Mouse (Mus musculus) CH12.LX (cell line): Measurements from ENCODE around the gene Ttc39b. TPM values are rescaled to one million over a fixed set of nuclear protein-coding genes. Genes with fewer than 3 reads are reported as not detected.

Source experiments
- DNase-seq: peaks from one replicate; pipeline ENCODE4 v3.0.0-alpha.2; 2013; ENCODE audit errors: extremely low read depth
- H3K27ac ChIP-seq: 2 replicates; pipeline ENCODE4 v1.5.1; 2012; ENCODE audit warnings: low read depth, mild to moderate bottlenecking, control low read depth, moderate library complexity; ENCODE audit not compliant: insufficient read depth
- H3K27me3 ChIP-seq: replicated peaks from 2 replicates; pipeline ENCODE3; 2012; ENCODE audit warnings: inconsistent platforms
- H3K36me3 ChIP-seq, 2 experiments: replicated peaks in 1 of 2; 2 replicates each; pipeline versions ENCODE3 to v1.6.1; 2012; ENCODE audit warnings: inconsistent platforms in 1 of 2, low read length in 1 of 2, mild to moderate bottlenecking in 1 of 2, mixed read lengths in 1 of 2, moderate library complexity in 1 of 2; ENCODE audit not compliant: control insufficient read depth in 1 of 2, insufficient read depth in 1 of 2
- H3K4me1 ChIP-seq, 2 experiments: 2 replicates each; pipeline ENCODE4 v1.6.1; 2012; ENCODE audit warnings: inconsistent platforms in 1 of 2, moderate library complexity in 1 of 2; ENCODE audit not compliant: insufficient read depth in 2 of 2, control insufficient read depth in 1 of 2
- H3K4me2 ChIP-seq: 2 replicates; pipeline ENCODE4 v1.6.1; 2012; ENCODE audit warnings: low read depth, mild to moderate bottlenecking, control low read depth; ENCODE audit not compliant: poor library complexity, insufficient read depth, severe bottlenecking
- H3K4me3 ChIP-seq, 3 experiments: fragments of 150-350 bp in 1 of 3; sonication (generic) in 1 of 3; replicated peaks in 1 of 3; 2 replicates each; pipeline versions ENCODE3 to v1.5.1; 2011 to 2012; ENCODE audit warnings: low read depth in 2 of 3, low read length in 2 of 3, mild to moderate bottlenecking in 2 of 3, moderate library complexity in 2 of 3, control low read depth in 1 of 3, improper control_type of control experiment in 1 of 3, inconsistent platforms in 1 of 3, mixed read lengths in 1 of 3; ENCODE audit not compliant: poor library complexity in 1 of 3
- H3K79me2 ChIP-seq: replicated peaks from 2 replicates; pipeline ENCODE4 v1.6.1; 2012; ENCODE audit warnings: mild to moderate bottlenecking, moderate library complexity; ENCODE audit not compliant: control insufficient read depth, poor library complexity, insufficient read depth, severe bottlenecking; ENCODE audit errors: extremely low read depth
- H3K9ac ChIP-seq: 2 replicates; pipeline ENCODE4 v1.6.1; 2012; ENCODE audit warnings: low read depth, mild to moderate bottlenecking, control low read depth, moderate library complexity; ENCODE audit not compliant: insufficient read depth
- H3K9me3 ChIP-seq: replicated peaks from 2 replicates; pipeline ENCODE3; 2012; ENCODE audit warnings: low read length, inconsistent platforms, mixed read lengths
- CHD1 ChIP-seq: IDR thresholded peaks from 2 replicates; pipeline ENCODE4 v1.6.1; 2012; ENCODE audit warnings: low read depth, low read length, improper control_type of control experiment, inconsistent platforms
- CHD2 ChIP-seq: IDR thresholded peaks from 2 replicates; pipeline ENCODE4 v1.6.1; 2011; ENCODE audit warnings: low read length, improper control_type of control experiment
- CTCF ChIP-seq, 2 experiments: IDR thresholded peaks in 1 of 2; conservative IDR thresholded peaks in 1 of 2; 2 replicates each; pipeline ENCODE4 v1.5.1; 2011 to 2012; ENCODE audit warnings: low read depth in 2 of 2, low read length in 2 of 2, improper control_type of control experiment in 1 of 2, inconsistent platforms in 1 of 2, mild to moderate bottlenecking in 1 of 2, moderate library complexity in 1 of 2
- ELF1 ChIP-seq: IDR thresholded peaks from 2 replicates; pipeline ENCODE4 v1.6.1; 2014; ENCODE audit warnings: low read depth, mild to moderate bottlenecking, inconsistent platforms, low read length, improper control_type of control experiment
- EP300 ChIP-seq: IDR thresholded peaks from 2 replicates; pipeline ENCODE4 v1.6.1; 2011; ENCODE audit warnings: low read length, improper control_type of control experiment
- HCFC1 ChIP-seq: IDR thresholded peaks from 2 replicates; pipeline ENCODE4 v1.6.1; 2012; ENCODE audit warnings: low read depth, mild to moderate bottlenecking, inconsistent platforms, low read length, improper control_type of control experiment
- JUN ChIP-seq: IDR thresholded peaks from 2 replicates; pipeline ENCODE4 v1.6.1; 2011; ENCODE audit warnings: low read depth, mild to moderate bottlenecking, low read length, improper control_type of control experiment, moderate library complexity; ENCODE audit not compliant: insufficient read depth
- JUND ChIP-seq: conservative IDR thresholded peaks from 2 replicates; pipeline ENCODE4 v1.6.1; 2011; ENCODE audit warnings: low read depth, low read length, improper control_type of control experiment
- KAT2A ChIP-seq: IDR thresholded peaks from 2 replicates; pipeline ENCODE4 v1.6.1; 2012; ENCODE audit warnings: low read length, improper control_type of control experiment, inconsistent platforms; ENCODE audit not compliant: insufficient replicate concordance
- MAX ChIP-seq: IDR thresholded peaks from 2 replicates; pipeline ENCODE4 v1.6.1; 2011; ENCODE audit warnings: low read length, improper control_type of control experiment
- MAZ ChIP-seq: IDR thresholded peaks from 2 replicates; pipeline ENCODE4 v1.6.1; 2012; ENCODE audit warnings: low read depth, mild to moderate bottlenecking, inconsistent platforms, low read length, improper control_type of control experiment, moderate library complexity
- MEF2A ChIP-seq: IDR thresholded peaks from 2 replicates; pipeline ENCODE4 v1.6.1; 2014; ENCODE audit warnings: low read depth, mild to moderate bottlenecking, inconsistent platforms, low read length, improper control_type of control experiment, borderline replicate concordance
- MXI1 ChIP-seq: IDR thresholded peaks from 2 replicates; pipeline ENCODE4 v1.6.1; 2011; ENCODE audit warnings: mild to moderate bottlenecking, low read depth, low read length, improper control_type of control experiment
- MYC ChIP-seq: IDR thresholded peaks from 2 replicates; pipeline ENCODE4 v1.6.1; 2011; ENCODE audit warnings: low read depth, mild to moderate bottlenecking, improper control_type of control experiment, low read length
- PAX5 ChIP-seq: IDR thresholded peaks from 2 replicates; pipeline ENCODE4 v1.6.1; 2012; ENCODE audit warnings: low read length, inconsistent platforms, mixed read lengths
- POLR2A ChIP-seq: IDR thresholded peaks from 2 replicates; pipeline ENCODE4 v1.6.1; 2011; ENCODE audit warnings: low read depth, mild to moderate bottlenecking, improper control_type of control experiment, low read length
- RAD21 ChIP-seq: IDR thresholded peaks from 2 replicates; pipeline ENCODE4 v1.6.1; 2011; ENCODE audit warnings: low read depth, mild to moderate bottlenecking, low read length, improper control_type of control experiment, moderate library complexity
- RCOR1 ChIP-seq: conservative IDR thresholded peaks from 2 replicates; pipeline ENCODE4 v1.6.1; 2012; ENCODE audit warnings: low read depth, mild to moderate bottlenecking, inconsistent platforms, low read length, improper control_type of control experiment
- SIN3A ChIP-seq: IDR thresholded peaks from 2 replicates; pipeline ENCODE4 v1.6.1; 2012; ENCODE audit warnings: low read length, improper control_type of control experiment, inconsistent platforms
- SMC3 ChIP-seq: IDR thresholded peaks from 2 replicates; pipeline ENCODE4 v1.6.1; 2011; ENCODE audit warnings: low read depth, low read length, improper control_type of control experiment
- UBTF ChIP-seq: IDR thresholded peaks from 2 replicates; pipeline ENCODE4 v1.6.1; 2012; ENCODE audit warnings: low read depth, mild to moderate bottlenecking, inconsistent platforms, low read length, improper control_type of control experiment, moderate library complexity
- USF1 ChIP-seq: IDR thresholded peaks from 2 replicates; pipeline ENCODE4 v1.6.1; 2014; ENCODE audit warnings: low read depth, mild to moderate bottlenecking, inconsistent platforms, low read length, improper control_type of control experiment
- USF2 ChIP-seq: conservative IDR thresholded peaks from 2 replicates; pipeline ENCODE4 v1.6.1; 2011; ENCODE audit warnings: low read depth, low read length, improper control_type of control experiment
- ZKSCAN1 ChIP-seq: IDR thresholded peaks from 2 replicates; pipeline ENCODE4 v1.6.1; 2012; ENCODE audit warnings: low read depth, inconsistent platforms, low read length, improper control_type of control experiment, borderline replicate concordance
- ZMIZ1 ChIP-seq: IDR thresholded peaks from 2 replicates; pipeline ENCODE4 v1.6.1; 2012; ENCODE audit warnings: low read depth, mild to moderate bottlenecking, inconsistent platforms, low read length, improper control_type of control experiment
- ZNF384 ChIP-seq: IDR thresholded peaks from 2 replicates; pipeline ENCODE4 v1.6.1; 2012; ENCODE audit warnings: low read depth, low read length, improper control_type of control experiment, inconsistent platforms
- dilution Hi-C: fragments of 300-500 bp; cut with MboI; formaldehyde crosslinking; loops from 2 replicates; pipeline ENCODE4 v1.14.3; 2020; ENCODE audit warnings: low sequenced_read_pairs; ENCODE audit not compliant: extremely low pct_unique_long_range_greater_than_20kb, extremely low pct_ligation_motif_present
- in situ Hi-C: fragments of 300-500 bp; cut with MboI; formaldehyde crosslinking; loops from 3 replicates; pipeline ENCODE4 v1.14.3; 2019; ENCODE audit warnings: low sequenced_read_pairs, low pct_ligation_motif_present, low pct_unique_long_range_greater_than_20kb, mixed read lengths
- polyA plus RNA-seq: library from polyadenylated mRNA; unstranded; fragments of >175 nt; gene quantifications from 2 replicates; pipeline ENCODE4 v1.2.1, GENCODE M21; 2012; ENCODE audit warnings: low read depth; ENCODE audit not compliant: insufficient read length
- total RNA-seq, 2 experiments: library from RNA; depleted of rRNA; stranded (reverse); fragments of 300-350 nt in 1 of 2; fragments of >200 nt in 1 of 2; gene quantifications; 2 replicates each; pipeline ENCODE4 v1.2.3; 2012 to 2014

Gene Ttc39b
- total and polyA plus RNA-seq, 3 experiments = 12.6 to 16.7 (median 15.7) TPM

DNA sequence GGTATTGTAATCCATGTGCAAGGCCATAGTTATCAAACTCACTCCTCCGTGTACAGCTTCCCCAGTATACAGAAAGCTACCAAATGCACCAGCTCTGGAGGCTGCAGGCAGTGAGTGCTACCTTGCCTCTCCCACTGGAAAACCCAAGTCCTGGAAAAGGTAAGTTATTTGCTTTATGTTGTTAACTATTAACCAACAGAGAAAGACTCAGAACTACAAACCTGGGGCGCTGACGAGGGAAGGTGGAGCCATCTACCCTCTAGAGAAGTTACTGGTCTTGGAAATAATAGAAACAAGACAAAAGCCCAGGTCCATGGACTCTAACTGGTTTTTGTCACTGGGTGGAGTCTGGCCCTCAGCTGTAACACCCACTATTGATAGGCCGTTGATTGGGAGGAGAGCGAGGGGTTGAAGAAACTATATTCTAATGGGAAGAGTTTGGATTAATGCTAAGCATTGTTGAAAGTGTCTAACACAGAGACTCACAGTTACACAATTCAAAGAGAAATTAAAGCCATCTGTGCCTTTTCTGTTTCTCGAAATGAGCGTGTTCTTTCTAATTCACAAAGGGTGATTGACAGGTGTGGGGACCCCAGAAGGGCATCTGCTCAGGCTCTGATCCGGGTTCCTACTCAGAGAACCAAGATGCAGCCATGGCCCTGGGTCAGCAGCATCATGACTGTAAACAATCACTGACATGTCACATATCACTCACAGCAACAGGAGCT, 98.3 kb downstream of the Ttc39b start:
- Histone ChIP-seq H3K9me3 (no peaks in the 10 kb centered on the region), H3K79me2 (no peaks in the 10 kb centered on the region), H3K4me1 (peaks cover 4 to 28% of the 10 kb centered on the region in 2 experiments), H3K9ac (no peak overlapping the region), H3K27me3 (no peaks in the 10 kb centered on the region), H3K27ac (no peak overlapping the region; the same call in 1 of the 2 replicates), H3K36me3 (peaks cover 30 to 53% of the 10 kb centered on the region in 2 experiments), H3K4me3 (no peak overlapping the region), H3K4me2 (no peak overlapping the region)
- no peak for TF ChIP-seq KAT2A
- no peak for TF ChIP-seq CHD2
- no peak for DNase-seq
- in situ Hi-C loops (no loop called here), dilution Hi-C loops (no loop called here)

DNA sequence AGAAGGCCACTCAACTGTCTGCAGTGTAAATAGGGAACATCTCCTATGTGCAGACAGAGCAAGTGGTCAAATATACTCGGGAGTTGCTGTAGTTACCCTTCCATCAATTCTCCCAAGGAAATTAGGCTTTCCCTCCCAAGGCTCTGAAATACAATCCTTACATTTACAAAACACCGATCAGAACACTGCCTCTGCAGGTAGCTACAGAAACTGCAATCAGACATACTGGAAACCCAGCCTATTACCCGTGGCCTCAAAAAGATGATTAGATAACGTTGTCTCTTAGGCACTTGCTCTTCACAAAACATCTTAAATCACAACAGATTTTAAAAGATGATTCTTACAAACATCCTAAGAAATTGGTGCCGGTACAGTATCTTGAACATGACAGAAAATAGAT, 99.8 kb downstream of the Ttc39b start:
- Histone ChIP-seq H3K9ac (no peak overlapping the region), H3K4me3 (no peak overlapping the region), H3K4me2 (no peak overlapping the region), H3K27me3 (no peaks in the 10 kb centered on the region), H3K9me3 (no peaks in the 10 kb centered on the region), H3K36me3 (peaks cover 17 to 38% of the 10 kb centered on the region in 2 experiments), H3K4me1 (peaks cover 4 to 28% of the 10 kb centered on the region in 2 experiments), H3K27ac (no peak overlapping the region), H3K79me2 (no peaks in the 10 kb centered on the region)
- TF ChIP-seq CTCF (conservative IDR thresholded peaks at IDR 0.05 in 1 of 2, IDR thresholded peaks at IDR 0.05 in 1 of 2; ENCODE audit: low read depth in 2 of 2, low read length in 2 of 2) = peak; percentile 59 to 61; a peak in 3 of 4 replicates
- no peak for TF ChIP-seq SIN3A
- dilution Hi-C loops (no loop called here), in situ Hi-C loops (no loop called here)
- peak; percentile 12 for DNase-seq

DNA sequence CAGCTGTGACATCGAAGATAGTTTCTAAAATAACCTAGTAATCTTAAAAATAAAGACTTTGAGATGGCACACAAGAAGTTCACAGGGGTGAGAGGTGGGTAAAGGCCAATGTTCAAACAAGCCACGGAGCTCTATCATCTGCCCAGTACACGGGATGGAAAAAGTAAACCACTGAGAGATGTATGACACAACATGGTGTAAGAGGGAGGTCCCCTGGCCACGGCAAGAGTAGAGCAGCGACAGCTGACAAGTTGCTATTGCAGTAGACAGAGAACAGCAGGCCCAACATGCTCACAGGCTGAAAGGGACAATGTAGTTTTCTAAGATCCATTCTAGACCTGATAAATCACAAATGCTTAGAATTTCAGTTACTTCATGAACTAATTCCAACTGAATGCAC, 100.9 kb downstream of the Ttc39b start:
- Histone ChIP-seq H3K27ac (no peak overlapping the region), H3K4me3 (no peak overlapping the region), H3K27me3 (no peaks in the 10 kb centered on the region), H3K4me1 (peaks cover 4 to 28% of the 10 kb centered on the region in 2 experiments), H3K9me3 (no peaks in the 10 kb centered on the region), H3K79me2 (no peaks in the 10 kb centered on the region), H3K4me2 (no peak overlapping the region), H3K36me3 (peaks cover 8 to 27% of the 10 kb centered on the region in 2 experiments), H3K9ac (no peak overlapping the region)
- dilution Hi-C loops = no loop called here
- in situ Hi-C loops = no loop called here
- peak; percentile 76 for DNase-seq
- TF ChIP-seq ZMIZ1 (no peak), USF2 (no peak), SMC3 (no peak), ZNF384 (no peak), MYC (0 out of 2 replicates have a peak, but pooled peaks have one; percentile 45), JUND (no peak), RAD21 (no peak), EP300 (peak; percentile 85), UBTF (no peak), USF1 (no peak), POLR2A (no peak), HCFC1 (no peak), CHD1 (no peak), ELF1 (no peak; the same call in 1 of the 2 replicates), RCOR1 (no peak), PAX5 (no peak), MAZ (0 out of 2 replicates have a peak, but pooled peaks have one; percentile 47), ZKSCAN1 (no peak), MXI1 (peak; percentile 69; the same call in 1 of the 2 replicates), SIN3A (no peak), MEF2A (peak; percentile 43; the same call in 1 of the 2 replicates), MAX (0 out of 2 replicates have a peak, but pooled peaks have one; percentile 21), JUN (no peak)
